Mouse (Mus musculus): ENCODE results near the gene Cdc37. TPM values are rescaled to one million over a fixed set of nuclear protein-coding genes. Genes with fewer than 3 reads are reported as not detected.
A peak's percentile ranks its signal among the peaks of the same experiment; 100 is the strongest.

The Cdc37 gene
- polyA plus RNA-seq, 1 experiment from 2014 or later = 192 TPM

GRCm38 (mm10) chr9:21189905-21190304 is 40.1 kb upstream of the Cdc37 start:
- Histone ChIP-seq H3K9me3 (ENCODE audit: control insufficient read depth, low read length) (no peaks in the 10 kb centered on the region), H3K27ac (no peak overlapping the region), H3K36me3 (replicated peaks; ENCODE audit: control insufficient read depth, insufficient read depth) (no peaks in the 10 kb centered on the region), H3K4me3 (replicated peaks; ENCODE audit: low read length) (no peak overlapping the region), H3K27me3 (ENCODE audit: control insufficient read depth, insufficient read depth, low read length) (no peaks in the 10 kb centered on the region; the same call in 1 of the 2 replicates), H3K9ac (no peak overlapping the region), H3K4me1 (replicated peaks; ENCODE audit: control insufficient read depth, insufficient read depth, low read length) (no peaks in the 10 kb centered on the region), H3K4me2 (replicated peaks) (no peak overlapping the region)
- DNase-seq (ENCODE audit: low spot score) (no peak), ATAC-seq (ENCODE audit: low FRiP score) (no peak)
- WGBS = 45% methylated on average over 7 of the region's 7 CpGs

GRCm38 (mm10) chr9:21185436-21185835 is 35.7 kb upstream of the Cdc37 start:
- Histone ChIP-seq H3K9ac (no peak overlapping the region), H3K4me1 (replicated peaks; ENCODE audit: control insufficient read depth, insufficient read depth, low read length) (0 out of 2 replicates have a peak, but pooled peaks cover 3% of the 10 kb centered on the region), H3K4me2 (replicated peaks) (no peak overlapping the region), H3K27me3 (ENCODE audit: control insufficient read depth, insufficient read depth, low read length) (peaks cover 25% of the 10 kb centered on the region), H3K4me3 (replicated peaks; ENCODE audit: low read length) (no peak overlapping the region), H3K9me3 (ENCODE audit: control insufficient read depth, low read length) (no peaks in the 10 kb centered on the region), H3K36me3 (replicated peaks; ENCODE audit: control insufficient read depth, insufficient read depth) (no peaks in the 10 kb centered on the region), H3K27ac (no peak overlapping the region)
- 97% methylated on average over 5 of the region's 5 CpGs for WGBS
- no peak for DNase-seq (ENCODE audit: low spot score)
- no peak for ATAC-seq (ENCODE audit: low FRiP score)

GRCm38 (mm10) chr9:21184733-21185132 is 35.0 kb upstream of the Cdc37 start:
- DNase-seq (ENCODE audit: low spot score) (no peak), ATAC-seq (ENCODE audit: low FRiP score) (no peak)
- H3K4me3 ChIP-seq (replicated peaks; ENCODE audit: low read length) = no peak overlapping the region
- no peak overlapping the region for H3K27ac ChIP-seq
- H3K9ac ChIP-seq = no peak overlapping the region
- WGBS = 39% methylated on average over 2 of the region's 2 CpGs
- no peak overlapping the region for H3K4me2 ChIP-seq (replicated peaks)
- H3K36me3 ChIP-seq (replicated peaks; ENCODE audit: control insufficient read depth, insufficient read depth) = no peaks in the 10 kb centered on the region
- no peaks in the 10 kb centered on the region for H3K9me3 ChIP-seq (ENCODE audit: control insufficient read depth, low read length)
- H3K27me3 ChIP-seq (ENCODE audit: control insufficient read depth, insufficient read depth, low read length) = peaks cover 25% of the 10 kb centered on the region
- 0 out of 2 replicates have a peak, but pooled peaks cover 3% of the 10 kb centered on the region for H3K4me1 ChIP-seq (replicated peaks; ENCODE audit: control insufficient read depth, insufficient read depth, low read length)

DNA sequence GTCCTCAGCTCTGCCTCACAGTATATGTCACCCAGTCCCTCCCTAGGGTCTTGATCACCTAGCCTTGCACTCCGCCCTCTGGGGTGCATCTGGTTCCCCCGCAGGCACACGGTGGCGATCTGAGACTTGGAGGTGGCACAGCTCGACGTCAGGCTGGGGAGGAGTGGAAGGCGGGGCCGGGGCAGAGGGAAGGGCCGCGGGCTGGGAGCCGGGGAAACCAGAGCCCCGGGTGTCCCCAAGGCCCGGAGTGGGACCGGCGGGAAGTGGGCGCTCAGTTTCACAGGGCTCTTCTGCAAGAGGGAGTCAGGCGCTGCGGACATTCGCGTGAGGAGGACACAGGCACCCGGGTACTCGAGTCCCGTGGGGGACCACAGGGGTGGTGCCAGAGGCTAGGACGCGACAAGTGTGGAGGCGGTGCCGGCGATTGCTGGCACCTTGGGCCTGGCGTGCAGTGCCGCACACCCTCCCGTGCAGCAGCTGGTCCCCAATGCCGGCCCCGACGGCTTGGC is 34.2 kb upstream of the Cdc37 start:
- peaks cover 25% of the 10 kb centered on the region for H3K27me3 ChIP-seq (ENCODE audit: control insufficient read depth, insufficient read depth, low read length)
- H3K4me2 ChIP-seq (replicated peaks) = peak overlapping the region; percentile 35
- no peaks in the 10 kb centered on the region for H3K36me3 ChIP-seq (replicated peaks; ENCODE audit: control insufficient read depth, insufficient read depth)
- WGBS = 6% methylated on average over 34 of the region's 34 CpGs
- ATAC-seq (ENCODE audit: low FRiP score) = no peak; the same call in 1 of the 2 replicates
- no peak for DNase-seq (ENCODE audit: low spot score)
- H3K9ac ChIP-seq = peak overlapping the region; percentile 8; the same call in 1 of the 2 replicates
- no peaks in the 10 kb centered on the region for H3K9me3 ChIP-seq (ENCODE audit: control insufficient read depth, low read length)
- H3K27ac ChIP-seq = no peak overlapping the region
- peak overlapping the region; percentile 20 for H3K4me3 ChIP-seq (replicated peaks; ENCODE audit: low read length)
- H3K4me1 ChIP-seq (replicated peaks; ENCODE audit: control insufficient read depth, insufficient read depth, low read length) = 0 out of 2 replicates have a peak, but pooled peaks cover 3% of the 10 kb centered on the region

- Histone ChIP-seq H3K4me3 (replicated peaks; ENCODE audit: low read length) (no peak overlapping the region), H3K27me3 (ENCODE audit: control insufficient read depth, insufficient read depth, low read length) (peaks cover 25% of the 10 kb centered on the region), H3K4me1 (replicated peaks; ENCODE audit: control insufficient read depth, insufficient read depth, low read length) (0 out of 2 replicates have a peak, but pooled peaks cover 3% of the 10 kb centered on the region), H3K4me2 (replicated peaks) (no peak overlapping the region), H3K9me3 (ENCODE audit: control insufficient read depth, low read length) (no peaks in the 10 kb centered on the region), H3K36me3 (replicated peaks; ENCODE audit: control insufficient read depth, insufficient read depth) (no peaks in the 10 kb centered on the region), H3K27ac (no peak overlapping the region), H3K9ac (no peak overlapping the region)
- ATAC-seq (ENCODE audit: low FRiP score) (no peak), DNase-seq (ENCODE audit: low spot score) (no peak)
- WGBS = 91% methylated on average over 6 of the region's 6 CpGs
Measured at GRCm38 (mm10) chr9:21183421-21183820, 33.6 kb upstream of the Cdc37 start.

GRCm38 (mm10) chr9:21181421-21182220 is 31.8 kb upstream of the Cdc37 start:
- no peaks in the 10 kb centered on the region for H3K36me3 ChIP-seq (replicated peaks; ENCODE audit: control insufficient read depth, insufficient read depth)
- no peaks in the 10 kb centered on the region for H3K9me3 ChIP-seq (ENCODE audit: control insufficient read depth, low read length)
- peaks cover 25% of the 10 kb centered on the region for H3K27me3 ChIP-seq (ENCODE audit: control insufficient read depth, insufficient read depth, low read length)
- H3K4me3 ChIP-seq (replicated peaks; ENCODE audit: low read length) = peak overlapping the region; percentile 11; the same call in 1 of the 2 replicates
- 0 out of 2 replicates have a peak, but pooled peaks cover 3% of the 10 kb centered on the region for H3K4me1 ChIP-seq (replicated peaks; ENCODE audit: control insufficient read depth, insufficient read depth, low read length)
- peak overlapping the region; percentile 36 for H3K4me2 ChIP-seq (replicated peaks)
- no peak overlapping the region for H3K9ac ChIP-seq
- DNase-seq (ENCODE audit: low spot score) (no peak), ATAC-seq (ENCODE audit: low FRiP score) (no peak)
- 9% methylated on average over 44 of the region's 48 CpGs for WGBS
- H3K27ac ChIP-seq = no peak overlapping the region

GRCm38 (mm10) chr9:21180841-21181240 is 31.1 kb upstream of the Cdc37 start:
- DNase-seq (ENCODE audit: low spot score) (no peak), ATAC-seq (ENCODE audit: low FRiP score) (no peak)
- H3K4me1 ChIP-seq (replicated peaks; ENCODE audit: control insufficient read depth, insufficient read depth, low read length) = 0 out of 2 replicates have a peak, but pooled peaks cover 3% of the 10 kb centered on the region
- H3K4me2 ChIP-seq (replicated peaks) = no peak overlapping the region
- H3K27ac ChIP-seq = no peak overlapping the region
- H3K9ac ChIP-seq = no peak overlapping the region
- no peaks in the 10 kb centered on the region for H3K36me3 ChIP-seq (replicated peaks; ENCODE audit: control insufficient read depth, insufficient read depth)
- H3K9me3 ChIP-seq (ENCODE audit: control insufficient read depth, low read length) = no peaks in the 10 kb centered on the region
- H3K27me3 ChIP-seq (ENCODE audit: control insufficient read depth, insufficient read depth, low read length) = peaks cover 25% of the 10 kb centered on the region
- no peak overlapping the region for H3K4me3 ChIP-seq (replicated peaks; ENCODE audit: low read length)
- 75% methylated on average over 1 of the region's 1 CpGs for WGBS

GRCm38 (mm10) chr9:21180402-21180801 is 30.6 kb upstream of the Cdc37 start:
- H3K27me3 ChIP-seq (ENCODE audit: control insufficient read depth, insufficient read depth, low read length) = peaks cover 25% of the 10 kb centered on the region
- H3K4me3 ChIP-seq (replicated peaks; ENCODE audit: low read length) = no peak overlapping the region
- WGBS = 58% methylated on average over 4 of the region's 4 CpGs
- DNase-seq (ENCODE audit: low spot score) (no peak), ATAC-seq (ENCODE audit: low FRiP score) (no peak)
- no peaks in the 10 kb centered on the region for H3K9me3 ChIP-seq (ENCODE audit: control insufficient read depth, low read length)
- no peak overlapping the region for H3K27ac ChIP-seq
- 0 out of 2 replicates have a peak, but pooled peaks cover 3% of the 10 kb centered on the region for H3K4me1 ChIP-seq (replicated peaks; ENCODE audit: control insufficient read depth, insufficient read depth, low read length)
- H3K4me2 ChIP-seq (replicated peaks) = no peak overlapping the region
- H3K9ac ChIP-seq = no peak overlapping the region
- H3K36me3 ChIP-seq (replicated peaks; ENCODE audit: control insufficient read depth, insufficient read depth) = no peaks in the 10 kb centered on the region

GRCm38 (mm10) chr9:21172364-21172763 is 22.6 kb upstream of the Cdc37 start:
- H3K4me2 ChIP-seq (replicated peaks) = no peak overlapping the region
- WGBS = 82% methylated on average over 6 of the region's 6 CpGs
- H3K4me1 ChIP-seq (replicated peaks; ENCODE audit: control insufficient read depth, insufficient read depth, low read length) = no peaks in the 10 kb centered on the region

More at GRCm38 (mm10) chr9:21172364-21172763, 22.6 kb upstream of the Cdc37 start:
- ATAC-seq (ENCODE audit: low FRiP score) (no peak), DNase-seq (ENCODE audit: low spot score) (no peak)
- Histone ChIP-seq H3K27ac (no peak overlapping the region), H3K27me3 (ENCODE audit: control insufficient read depth, insufficient read depth, low read length) (peaks cover 8% of the 10 kb centered on the region; the same call in 1 of the 2 replicates), H3K9ac (no peak overlapping the region), H3K9me3 (ENCODE audit: control insufficient read depth, low read length) (no peaks in the 10 kb centered on the region), H3K36me3 (replicated peaks; ENCODE audit: control insufficient read depth, insufficient read depth) (no peaks in the 10 kb centered on the region), H3K4me3 (replicated peaks; ENCODE audit: low read length) (no peak overlapping the region)
